Mouse (Mus musculus) embryonic facial prominence, embryonic 15.5 days (tissue): Measurements from ENCODE around the gene Meiob. TPM values are rescaled to one million over a fixed set of nuclear protein-coding genes. Genes with fewer than 3 reads are reported as not detected.

ENCODE experiments used
- ATAC-seq: fragments of 200-750 bp; cut with Nextera tagmentation; 2 replicates; pipeline ENCODE4 v1.8.0; 2017; ENCODE audit warnings: low read depth, moderate TSS enrichment; ENCODE audit not compliant: insufficient number of reproducible peaks, low FRiP score, low TSS enrichment
- H3K27ac ChIP-seq: fragments of 300-500 bp; sonication (generic); replicated peaks from 2 replicates; pipeline ENCODE4 v1.5.1; 2015; ENCODE audit warnings: mild to moderate bottlenecking, inconsistent platforms
- H3K27me3 ChIP-seq: fragments of 300-500 bp; sonication (generic); 2 replicates; pipeline ENCODE4 v1.6.1; 2015; ENCODE audit warnings: inconsistent platforms
- H3K36me3 ChIP-seq: fragments of 300-500 bp; sonication (generic); 2 replicates; pipeline ENCODE4 v1.6.1; 2015; ENCODE audit warnings: mild to moderate bottlenecking, inconsistent platforms
- H3K4me1 ChIP-seq: fragments of 300-500 bp; sonication (generic); 2 replicates; pipeline ENCODE4 v1.6.1; 2015; ENCODE audit warnings: inconsistent platforms
- H3K4me2 ChIP-seq: fragments of 300-500 bp; sonication (generic); replicated peaks from 2 replicates; pipeline ENCODE4 v1.6.1; 2015; ENCODE audit warnings: mild to moderate bottlenecking, inconsistent platforms
- H3K4me3 ChIP-seq: fragments of 300-500 bp; sonication (generic); replicated peaks from 2 replicates; pipeline ENCODE4 v1.5.1; 2015; ENCODE audit warnings: mild to moderate bottlenecking, inconsistent platforms
- H3K9ac ChIP-seq: fragments of 300-500 bp; sonication (generic); 2 replicates; pipeline ENCODE4 v1.6.1; 2015; ENCODE audit warnings: inconsistent platforms
- H3K9me3 ChIP-seq: fragments of 300-500 bp; sonication (generic); replicated peaks from 2 replicates; pipeline ENCODE4 v1.6.1; 2016; ENCODE audit warnings: inconsistent platforms
- WGBS: fragments of 180-500 bp; shearing (Covaris S2); methylation state at CpG from one replicate; pipeline ENCODE4 v1.1.7; 2015; 5-methylcytosine and 5-hydroxymethylcytosine counted together
- polyA plus RNA-seq: library from polyadenylated mRNA; unstranded; fragments of >200 nt; fragmentation: Nextera tagmentation; extraction: Ambion mirVana; gene quantifications from 2 replicates; pipeline ENCODE4 v1.2.1, GENCODE M21; 2015

Gene Meiob
- polyA plus RNA-seq, 1 experiment from 2014 or later: 0.09 TPM

- H3K9ac ChIP-seq: no peak overlapping the region
- peaks cover 20% of the 10 kb centered on the region for H3K4me1 ChIP-seq
- peak overlapping the region; percentile 96 for H3K4me2 ChIP-seq
- no peak overlapping the region for H3K27ac ChIP-seq
- no peaks in the 10 kb centered on the region for H3K9me3 ChIP-seq
- H3K27me3 ChIP-seq: peaks cover 5% of the 10 kb centered on the region
- 76% methylated on average over 10 of the region's 10 CpGs for WGBS
- ATAC-seq: no peak
- peak overlapping the region; percentile 83 for H3K4me3 ChIP-seq
- peaks cover 28% of the 10 kb centered on the region for H3K36me3 ChIP-seq
Measured at GRCm38 (mm10) chr17:24851381-24852125, 47.5 kb downstream of the Meiob start.

- no peak overlapping the region for H3K27ac ChIP-seq
- 71% methylated on average over 3 of the region's 3 CpGs for WGBS
- no peaks in the 10 kb centered on the region for H3K9me3 ChIP-seq
- ATAC-seq: no peak
- H3K4me3 ChIP-seq: no peak overlapping the region
- no peak overlapping the region for H3K9ac ChIP-seq
- H3K36me3 ChIP-seq: peaks cover 38% of the 10 kb centered on the region
- H3K4me2 ChIP-seq: no peak overlapping the region
- peaks cover 5% of the 10 kb centered on the region for H3K27me3 ChIP-seq
- H3K4me1 ChIP-seq: peaks cover 9% of the 10 kb centered on the region
Measured at GRCm38 (mm10) chr17:24855838-24856464, 51.9 kb downstream of the Meiob start.

- 91% methylated on average over 13 of the region's 13 CpGs for WGBS
- H3K4me2 ChIP-seq: no peak overlapping the region
- peaks cover 44% of the 10 kb centered on the region for H3K36me3 ChIP-seq
Measured at GRCm38 (mm10) chr17:24856589-24856988, 52.5 kb downstream of the Meiob start.

GRCm38 (mm10) chr17:24857831-24858470 is 53.9 kb downstream of the Meiob start:
- no peak overlapping the region for H3K9ac ChIP-seq
- no peak overlapping the region for H3K27ac ChIP-seq
- H3K4me2 ChIP-seq: no peak overlapping the region
- no peaks in the 10 kb centered on the region for H3K27me3 ChIP-seq
- peaks cover 55% of the 10 kb centered on the region for H3K36me3 ChIP-seq
- H3K9me3 ChIP-seq: no peaks in the 10 kb centered on the region
- H3K4me3 ChIP-seq: no peak overlapping the region
- ATAC-seq: no peak
- H3K4me1 ChIP-seq: no peaks in the 10 kb centered on the region
- WGBS: 82% methylated on average over 8 of the region's 8 CpGs

More at GRCm38 (mm10) chr17:24856589-24856988, 52.5 kb downstream of the Meiob start:
- H3K9ac ChIP-seq: no peak overlapping the region
- no peak overlapping the region for H3K4me3 ChIP-seq
- H3K4me1 ChIP-seq: peaks cover 3% of the 10 kb centered on the region; the same call in 1 of the 2 replicates
- ATAC-seq: no peak
- H3K27ac ChIP-seq: no peak overlapping the region
- H3K27me3 ChIP-seq: no peaks in the 10 kb centered on the region
- no peaks in the 10 kb centered on the region for H3K9me3 ChIP-seq

GRCm38 (mm10) chr17:24858967-24859366 is 54.9 kb downstream of the Meiob start:
- Histone ChIP-seq H3K27ac (no peak overlapping the region), H3K27me3 (no peaks in the 10 kb centered on the region), H3K4me1 (no peaks in the 10 kb centered on the region), H3K9ac (no peak overlapping the region), H3K4me3 (no peak overlapping the region), H3K36me3 (peaks cover 51% of the 10 kb centered on the region), H3K9me3 (no peaks in the 10 kb centered on the region), H3K4me2 (no peak overlapping the region)
- ATAC-seq: no peak
- 85% methylated on average over 6 of the region's 6 CpGs for WGBS

GRCm38 (mm10) chr17:24860076-24860475 is 56.0 kb downstream of the Meiob start:
- H3K4me1 ChIP-seq: no peaks in the 10 kb centered on the region
- WGBS: 90% methylated on average over 8 of the region's 8 CpGs
- H3K36me3 ChIP-seq: peaks cover 50% of the 10 kb centered on the region
- no peak overlapping the region for H3K4me2 ChIP-seq
- no peak overlapping the region for H3K27ac ChIP-seq
- no peak overlapping the region for H3K4me3 ChIP-seq
- ATAC-seq: no peak
- H3K9me3 ChIP-seq: no peaks in the 10 kb centered on the region
- H3K9ac ChIP-seq: no peak overlapping the region
- H3K27me3 ChIP-seq: no peaks in the 10 kb centered on the region

GRCm38 (mm10) chr17:24861785-24862184 is 57.7 kb downstream of the Meiob start:
- Histone ChIP-seq H3K4me1 (no peaks in the 10 kb centered on the region), H3K9ac (no peak overlapping the region), H3K27me3 (no peaks in the 10 kb centered on the region), H3K4me2 (no peak overlapping the region), H3K27ac (no peak overlapping the region), H3K4me3 (no peak overlapping the region), H3K36me3 (peaks cover 42% of the 10 kb centered on the region), H3K9me3 (no peaks in the 10 kb centered on the region)
- 86% methylated on average over 3 of the region's 3 CpGs for WGBS
- ATAC-seq: no peak

- H3K4me1 ChIP-seq: no peaks in the 10 kb centered on the region
- no peak within 1 kb of the TSS for H3K4me3 ChIP-seq
- H3K27me3 ChIP-seq: no peaks in the 10 kb centered on the region
- 88% methylated on average over 8 of the region's 8 CpGs for WGBS
- no peak within 1 kb of the TSS for H3K27ac ChIP-seq
- peaks cover 33% of the 10 kb centered on the region for H3K36me3 ChIP-seq
- H3K9me3 ChIP-seq: no peaks in the 10 kb centered on the region
- no peak within 1 kb of the TSS for H3K4me2 ChIP-seq
- no peak for ATAC-seq
- H3K9ac ChIP-seq: no peak within 1 kb of the TSS
Measured at GRCm38 (mm10) chr17:24865776-24866175, 61.7 kb downstream of the Meiob start, which contains the start of gene Igfals. Igfals (plus strand) TSS chr17:24865997.

- H3K36me3 ChIP-seq: peaks cover 15% of the 10 kb centered on the region
- no peak overlapping the region for H3K9ac ChIP-seq
- WGBS: 88% methylated on average over 10 of the region's 10 CpGs
- no peak overlapping the region for H3K4me3 ChIP-seq
- H3K4me1 ChIP-seq: no peaks in the 10 kb centered on the region
- no peak for ATAC-seq
- no peak overlapping the region for H3K27ac ChIP-seq
- no peaks in the 10 kb centered on the region for H3K27me3 ChIP-seq
- no peaks in the 10 kb centered on the region for H3K9me3 ChIP-seq
- H3K4me2 ChIP-seq: no peak overlapping the region
Measured at GRCm38 (mm10) chr17:24867914-24868313, 63.8 kb downstream of the Meiob start.

- H3K27ac ChIP-seq: no peak overlapping the region
- WGBS: 56% methylated on average over 4 of the region's 4 CpGs
- no peaks in the 10 kb centered on the region for H3K27me3 ChIP-seq
- H3K4me2 ChIP-seq: no peak overlapping the region
- no peak overlapping the region for H3K4me3 ChIP-seq
- 0 out of 2 replicates have a peak, but pooled peaks cover 4% of the 10 kb centered on the region for H3K4me1 ChIP-seq
- no peak overlapping the region for H3K9ac ChIP-seq
- no peaks in the 10 kb centered on the region for H3K36me3 ChIP-seq
- H3K9me3 ChIP-seq: no peaks in the 10 kb centered on the region
- ATAC-seq: no peak
Measured at GRCm38 (mm10) chr17:24873695-24874404, 69.8 kb downstream of the Meiob start.

GRCm38 (mm10) chr17:24874405-24874745 is 70.3 kb downstream of the Meiob start:
- no peaks in the 10 kb centered on the region for H3K36me3 ChIP-seq
- 0 out of 2 replicates have a peak, but pooled peaks cover 4% of the 10 kb centered on the region for H3K4me1 ChIP-seq
- H3K27ac ChIP-seq: no peak overlapping the region
- no peak for ATAC-seq
- no peaks in the 10 kb centered on the region for H3K27me3 ChIP-seq
- H3K4me2 ChIP-seq: no peak overlapping the region
- 56% methylated on average over 1 of the region's 1 CpGs for WGBS
- H3K4me3 ChIP-seq: no peak overlapping the region
- H3K9me3 ChIP-seq: no peaks in the 10 kb centered on the region
- no peak overlapping the region for H3K9ac ChIP-seq
